Mouse (Mus musculus): ENCODE results near the gene Arvcf. TPM values are rescaled to one million over a fixed set of nuclear protein-coding genes. Genes with fewer than 3 reads are reported as not detected.

Arvcf gene
- polyA plus RNA-seq, 1 experiment from 2014 or later, result 25.6 TPM

- H3K27me3 ChIP-seq, result no peaks in the 10 kb centered on the region
- in situ Hi-C loops (cut with MboI; ENCODE audit: low pct_unique_long_range_greater_than_20kb), result no loop called here
- ChIA-PET CTCF (interaction anchor here (0.9 to 3.3 kb wide), 9 partner anchors 12 to 60 kb away, joined by 3 to 19 read pairs (median 4); partner anchors contain the start of genes Arvcf and Tango2), POLR2A (interaction anchor here (0.8 to 1.3 kb wide), 4 partner anchors 14 to 48 kb away, joined by 3 to 4 read pairs (median 4); partner anchors contain the start of gene Txnrd2)
- no peak for TF ChIP-seq CTCF (IDR thresholded peaks at IDR 0.05)
- ATAC-seq (no peak), DNase-seq (ENCODE audit: low read depth, low spot score) (no peak)
Measured at GRCm38 (mm10) chr16:18405876-18406275, 57.9 kb downstream of the Arvcf start.

- DNase-seq (ENCODE audit: low read depth, low spot score) (no peak), ATAC-seq (no peak)
- in situ Hi-C loops (cut with MboI; ENCODE audit: low pct_unique_long_range_greater_than_20kb), result no loop called here
- CTCF ChIA-PET, result interaction anchor here (0.9 to 3.3 kb wide), 8 partner anchors 12 to 60 kb away, joined by 3 to 19 read pairs (median 4); partner anchors contain the start of genes Arvcf and Tango2
- no peaks in the 10 kb centered on the region for H3K27me3 ChIP-seq
- POLR2A ChIA-PET, result interaction anchor here (0.6 to 0.9 kb wide), 2 partner anchors 49 to 58 kb away, joined by 3 read pairs; no protein-coding TSS in a partner anchor
- no peak for TF ChIP-seq CTCF (IDR thresholded peaks at IDR 0.05)
Measured at GRCm38 (mm10) chr16:18406293-18406692, 58.3 kb downstream of the Arvcf start.

GRCm38 (mm10) chr16:18407912-18408311 lies 59.9 kb downstream of the Arvcf start:
- no peaks in the 10 kb centered on the region for H3K27me3 ChIP-seq
- in situ Hi-C loops (cut with MboI; ENCODE audit: low pct_unique_long_range_greater_than_20kb), result no loop called here
- ChIA-PET POLR2A (interaction anchor here (0.7 to 1.4 kb wide), 3 partner anchors 10 to 59 kb away, joined by 3 to 4 read pairs (median 3); no protein-coding TSS in a partner anchor), CTCF (interaction anchor here (3.3 kb wide), 1 partner anchor 56 kb away, joined by 19 read pairs; no protein-coding TSS in a partner anchor)
- DNase-seq (ENCODE audit: low read depth, low spot score) (no peak), ATAC-seq (no peak)
- TF ChIP-seq CTCF (IDR thresholded peaks at IDR 0.05), result no peak

- TF ChIP-seq CTCF (IDR thresholded peaks at IDR 0.05), result no peak
- DNase-seq (ENCODE audit: low read depth, low spot score), result no peak
- H3K27me3 ChIP-seq, result no peaks in the 10 kb centered on the region
- CTCF ChIA-PET, result no interaction called here
- in situ Hi-C loops (cut with MboI; ENCODE audit: low pct_unique_long_range_greater_than_20kb), result no loop called here
- ATAC-seq, result no peak
- POLR2A ChIA-PET, result no interaction called here
Measured at GRCm38 (mm10) chr16:18409776-18410175, 61.8 kb downstream of the Arvcf start.

- TF ChIP-seq CTCF (IDR thresholded peaks at IDR 0.05), result no peak
- ChIA-PET POLR2A (no interaction called here), CTCF (no interaction called here)
- no peaks in the 10 kb centered on the region for H3K27me3 ChIP-seq
- in situ Hi-C loops (cut with MboI; ENCODE audit: low pct_unique_long_range_greater_than_20kb), result no loop called here
- DNase-seq (ENCODE audit: low read depth, low spot score) (no peak), ATAC-seq (no peak)
Measured at GRCm38 (mm10) chr16:18410418-18410817, 62.4 kb downstream of the Arvcf start.

- DNase-seq (ENCODE audit: low read depth, low spot score) (no peak), ATAC-seq (peak; percentile 45)
- ChIA-PET CTCF (no interaction called here), POLR2A (interaction anchor here (0.6 kb wide), 1 partner anchor 66 kb away, joined by 3 read pairs; no protein-coding TSS in a partner anchor)
- no peaks in the 10 kb centered on the region for H3K27me3 ChIP-seq
- in situ Hi-C loops (cut with MboI; ENCODE audit: low pct_unique_long_range_greater_than_20kb), result no loop called here
- TF ChIP-seq CTCF (IDR thresholded peaks at IDR 0.05), result no peak
Measured at GRCm38 (mm10) chr16:18411026-18411649, 63.2 kb downstream of the Arvcf start.

GRCm38 (mm10) chr16:18411802-18412476 lies 64.0 kb downstream of the Arvcf start:
- peak; percentile 27 for ATAC-seq
- in situ Hi-C loops (cut with MboI; ENCODE audit: low pct_unique_long_range_greater_than_20kb), result no loop called here
- DNase-seq (ENCODE audit: low read depth, low spot score), result no peak
- TF ChIP-seq CTCF (IDR thresholded peaks at IDR 0.05), result no peak
- ChIA-PET POLR2A (interaction anchor here (1.7 kb wide), 1 partner anchor 12 kb away, joined by 10 read pairs; no protein-coding TSS in a partner anchor), CTCF (no interaction called here)
- H3K27me3 ChIP-seq, result no peaks in the 10 kb centered on the region

GRCm38 (mm10) chr16:18413032-18413816 lies 65.2 kb downstream of the Arvcf start:
- TF ChIP-seq CTCF (IDR thresholded peaks at IDR 0.05), result no peak
- H3K27me3 ChIP-seq, result no peaks in the 10 kb centered on the region
- in situ Hi-C loops (cut with MboI; ENCODE audit: low pct_unique_long_range_greater_than_20kb), result no loop called here
- DNase-seq (ENCODE audit: low read depth, low spot score) (no peak), ATAC-seq (no peak)
- ChIA-PET CTCF (interaction anchor here (0.6 to 1.8 kb wide), 4 partner anchors 12 to 205 kb away, joined by 3 to 7 read pairs (median 4); no protein-coding TSS in a partner anchor), POLR2A (interaction anchor here (0.7 to 1.7 kb wide), 4 partner anchors 11 to 111 kb away, joined by 3 to 10 read pairs (median 5); no protein-coding TSS in a partner anchor)

- CTCF ChIA-PET, result interaction anchor here (1.3 to 2.0 kb wide), 2 partner anchors 68 to 70 kb away, joined by 4 to 7 read pairs; partner anchors contain the start of genes Arvcf and Tango2
- no peak for TF ChIP-seq CTCF (IDR thresholded peaks at IDR 0.05)
- in situ Hi-C loops (cut with MboI; ENCODE audit: low pct_unique_long_range_greater_than_20kb), result no loop called here
- ATAC-seq, result peak; percentile 75
- peak; percentile 90 for DNase-seq (ENCODE audit: low read depth, low spot score)
- H3K27me3 ChIP-seq, result no peaks in the 10 kb centered on the region
- POLR2A ChIA-PET, result interaction anchor here (1.2 kb wide), 1 partner anchor 18 kb away, joined by 3 read pairs; no protein-coding TSS in a partner anchor
Measured at GRCm38 (mm10) chr16:18416094-18416761, 68.2 kb downstream of the Arvcf start.
